In genomic region chr13:60608411-60609046, GRCm38 (mm10) we compare ENCODE assay signal across 19 mouse cellular contexts. TPM values are rescaled to one million over a fixed set of nuclear protein-coding genes. Genes with fewer than 3 reads are reported as not detected.
A peak's percentile ranks its signal among the peaks of the same experiment; 100 is the strongest.
DNase-seq lines count a peak whose midpoint lies in the region; ATAC-seq and TF ChIP-seq lines count a peak whose summit lies in the region.
"Had no signal": no experiment of that assay in that cellular context is flagged by ENCODE, and none has a peak within 500 bp of the region (broad histone marks: within the 10 kb centered on the region; RNA-seq: fewer than 3 reads in every experiment).

No protein-coding gene starts in this region.

- 0 out of 2 replicates have a peak overlapping the region, but pooled peaks have one; percentile 4 for H3K4me2 ChIP-seq in intestine, embryonic 16.5 days (ENCODE audit: low read depth, low read length)
- H3K4me2 ChIP-seq in forebrain, embryonic 12.5 days: no peak overlapping the region
- H3K4me2 ChIP-seq: embryonic facial prominence, embryonic 12.5 days; heart, embryonic 11.5 days; hindbrain, embryonic 12.5 days; neural tube, embryonic 13.5 days had no signal

- H3K4me1 ChIP-seq in thymus, adult 2 months (replicated peaks; ENCODE audit: control insufficient read depth, insufficient read depth, low read length): peaks cover 52% of the 10 kb centered on the region
- H3K4me1 ChIP-seq in intestine, embryonic 16.5 days (ENCODE audit: control insufficient read depth, insufficient read depth, low read length): peaks cover 9% of the 10 kb centered on the region
- H3K4me1 ChIP-seq in forebrain, embryonic 12.5 days: peaks cover 32% of the 10 kb centered on the region

- H3K27ac ChIP-seq in thymus, adult 2 months (ENCODE audit: control insufficient read depth, insufficient read depth, low read length): no peak overlapping the region
- no peak overlapping the region for H3K27ac ChIP-seq in intestine, embryonic 16.5 days (ENCODE audit: low read length)
- no peak overlapping the region for H3K27ac ChIP-seq in forebrain, embryonic 12.5 days
- H3K27ac ChIP-seq: embryonic facial prominence, embryonic 12.5 days; forebrain, embryonic 10.5 days; gastrocnemius, adult 2 months; hindbrain, embryonic 12.5 days; layer of hippocampus, adult 2 months; macrophage; neural tube, embryonic 13.5 days had no signal

- H3K27me3 ChIP-seq in thymus, adult 2 months (ENCODE audit: control insufficient read depth, insufficient read depth, low read length): no peaks in the 10 kb centered on the region
- H3K27me3 ChIP-seq in intestine, embryonic 16.5 days (replicated peaks; ENCODE audit: control insufficient read depth, insufficient read depth, low read length): no peaks in the 10 kb centered on the region
- H3K27me3 ChIP-seq in forebrain, embryonic 12.5 days: no peaks in the 10 kb centered on the region
- H3K27me3 ChIP-seq: embryonic facial prominence, embryonic 12.5 days; hindbrain, embryonic 12.5 days; neural tube, embryonic 13.5 days had no signal

- H3K9ac ChIP-seq in intestine, embryonic 16.5 days (ENCODE audit: low read depth, low read length): no peak overlapping the region
- no peak overlapping the region for H3K9ac ChIP-seq in forebrain, embryonic 12.5 days
- H3K9ac ChIP-seq: embryonic facial prominence, embryonic 12.5 days; hindbrain, embryonic 12.5 days; neural tube, embryonic 13.5 days had no signal

- 66% methylated on average over 8 of the region's 8 CpGs for WGBS in thymus, adult 2 months
- 58% methylated on average over 8 of the region's 8 CpGs for WGBS in intestine, embryonic 16.5 days
- 82% methylated on average over 8 of the region's 8 CpGs for WGBS in forebrain, embryonic 12.5 days

- H3K4me3 ChIP-seq in thymus, adult 2 months (ENCODE audit: control insufficient read depth, insufficient read depth, low read length): no peak overlapping the region
- no peak overlapping the region for H3K4me3 ChIP-seq in intestine, embryonic 16.5 days (ENCODE audit: low read length)
- no peak overlapping the region for H3K4me3 ChIP-seq in forebrain, embryonic 12.5 days (replicated peaks)
- H3K4me3 ChIP-seq: embryonic facial prominence, embryonic 12.5 days; forebrain, embryonic 10.5 days; gastrocnemius, adult 2 months; hindbrain, embryonic 12.5 days; layer of hippocampus, adult 2 months; neural tube, embryonic 13.5 days had no signal

- no peak for TF ChIP-seq CTCF in thymus, adult 2 months (IDR thresholded peaks at IDR 0.05; ENCODE audit: borderline replicate concordance, control insufficient read depth, extremely low read depth, insufficient read depth, low read length, poor library complexity)

- no peaks in the 10 kb centered on the region for H3K9me3 ChIP-seq in intestine, embryonic 16.5 days (ENCODE audit: control insufficient read depth, low read length)
- no peaks in the 10 kb centered on the region for H3K9me3 ChIP-seq in forebrain, embryonic 12.5 days
- H3K9me3 ChIP-seq: embryonic facial prominence, embryonic 12.5 days; forebrain, embryonic 10.5 days; hindbrain, embryonic 12.5 days; neural tube, embryonic 13.5 days had no signal

- TF ChIP-seq POLR2A in thymus, adult 2 months (IDR thresholded peaks at IDR 0.05; ENCODE audit: control insufficient read depth, extremely low read depth, insufficient read depth, low read length, poor library complexity): no peak

- no peaks in the 10 kb centered on the region for H3K36me3 ChIP-seq in thymus, adult 2 months (ENCODE audit: control insufficient read depth, insufficient read depth, low read length)
- no peaks in the 10 kb centered on the region for H3K36me3 ChIP-seq in intestine, embryonic 16.5 days (ENCODE audit: control insufficient read depth, insufficient read depth, low read length)
- H3K36me3 ChIP-seq in forebrain, embryonic 12.5 days (replicated peaks): peaks cover 28% of the 10 kb centered on the region

- ATAC-seq in intestine, embryonic 16.5 days: peak; percentile 82
- peak; percentile 43 for ATAC-seq in megakaryocyte-erythroid progenitor cell, adult 5-6 weeks (replicated peaks; ENCODE audit: low FRiP score, low TSS enrichment, poor library complexity, severe bottlenecking)
- ATAC-seq in forebrain, embryonic 12.5 days (ENCODE audit: low FRiP score): no peak
- ATAC-seq: CD4-positive, CD25-positive, alpha-beta regulatory T cell, adult 4 months had no signal

- peak; percentile 14 for DNase-seq in thymus, adult 2 months
- DNase-seq in thymus, adult 18-20 months: no peak
- peak; percentile 37 to 54 for DNase-seq in kidney, postnatal 25 days
- no peak for DNase-seq in left cerebral cortex, adult 18-20 months (ENCODE audit: low spot score in 2 of 2)
- DNase-seq in lung, adult 18-20 months: no peak
- DNase-seq: adrenal gland, adult 8-10 months; cerebellum, postnatal 36 days; gastrocnemius, adult 2 months had no signal

RNA-seq across cellular contexts. Expression of gene Dapk1, which starts 6.8 kb away (rescaled TPM):
- polyA plus RNA-seq in thymus, adult 2 months (2012; rRNA removed): 45.2 and 72.4 TPM in 2 replicates
- polyA plus RNA-seq in intestine, embryonic 16.5 days (2015; fragmentation: Nextera tagmentation; extraction: Ambion mirVana): 6.3 and 6.5 TPM in 2 replicates
- total RNA-seq in megakaryocyte-erythroid progenitor cell, adult 5-6 weeks (2014; fragmentation: Nextera tagmentation): 13.9 and 19.9 TPM in 2 replicates
- total RNA-seq in megakaryocyte-erythroid progenitor cell, adult 5-6 weeks (2017): 8.2 and 10.4 TPM in 2 replicates
- polyA plus RNA-seq in forebrain, embryonic 12.5 days (2016; fragmentation: Nextera tagmentation; extraction: Ambion mirVana): 39.8 and 43.3 TPM in 2 replicates
- total RNA-seq in left cerebral cortex, adult 18-20 months (2021): 100 to 1,000 TPM in 1 of 2 experiments, 10 to 100 TPM in 1; 90.4 to 101 TPM

Comparison
In these comparisons a context has a peak if more than half of its experiments do, and no peak if none do; other contexts are left out.
1. DNase-seq: peak in thymus, adult 2 months (single experiment) and kidney, postnatal 25 days (2 of 2); none in thymus, adult 18-20 months (0 of 2), left cerebral cortex, adult 18-20 months (0 of 2) and lung, adult 18-20 months (0 of 2).